Mouse (Mus musculus) myocyte (in vitro differentiated cells): Measurements from ENCODE around the gene Prom1. TPM values are rescaled to one million over a fixed set of nuclear protein-coding genes. Genes with fewer than 3 reads are reported as not detected.

ENCODE experiments used
- H3K27me3 ChIP-seq: one replicate; pipeline ENCODE4 v1.6.1; 2011; ENCODE audit not compliant: control insufficient read depth, insufficient read depth, insufficient read length
- H3K36me3 ChIP-seq: one replicate; pipeline ENCODE4 v1.6.1; 2011; ENCODE audit not compliant: control insufficient read depth, insufficient read depth
- H3K4me2 ChIP-seq: one replicate; pipeline ENCODE4 v1.6.1; 2011; ENCODE audit warnings: low read depth, control low read depth
- H3K4me3 ChIP-seq: one replicate; pipeline ENCODE4 v1.5.1; 2011; ENCODE audit warnings: mild to moderate bottlenecking, control low read depth, moderate library complexity
- H3K79me2 ChIP-seq: one replicate; pipeline ENCODE4 v1.6.1; 2011; ENCODE audit not compliant: control insufficient read depth, insufficient read depth
- H3ac ChIP-seq: one replicate; pipeline ENCODE4 v1.6.1; 2011; ENCODE audit not compliant: control insufficient read depth, insufficient read length
- CEBPB ChIP-seq: IDR thresholded peaks from 2 replicates; pipeline ENCODE4 v1.6.1; 2011; ENCODE audit warnings: mild to moderate bottlenecking, moderate library complexity; ENCODE audit not compliant: poor library complexity, insufficient read depth, severe bottlenecking
- E2F4 ChIP-seq: IDR thresholded peaks from one replicate; pipeline ENCODE4 v1.6.1; 2011; ENCODE audit warnings: mild to moderate bottlenecking, control low read depth, moderate library complexity; ENCODE audit not compliant: insufficient read depth
- MAX ChIP-seq: IDR thresholded peaks from one replicate; pipeline ENCODE4 v1.6.1; 2011; ENCODE audit warnings: low read depth, mild to moderate bottlenecking, control low read depth
- MYOD1 ChIP-seq, 3 experiments: IDR thresholded peaks; one replicate each; pipeline ENCODE4 v1.6.1; 2011; ENCODE audit warnings: control low read depth in 2 of 3, low read depth in 2 of 3, mild to moderate bottlenecking in 2 of 3, moderate library complexity in 1 of 3; ENCODE audit not compliant: insufficient read length in 2 of 3, control insufficient read depth in 1 of 3
- MYOG ChIP-seq, 3 experiments: IDR thresholded peaks; one replicate each; pipeline ENCODE4 v1.6.1; 2011; ENCODE audit warnings: control low read depth in 2 of 3, low read depth in 2 of 3, mild to moderate bottlenecking in 2 of 3; ENCODE audit not compliant: insufficient read length in 2 of 3, control insufficient read depth in 1 of 3, insufficient read depth in 1 of 3
- POLR2A ChIP-seq: IDR thresholded peaks from one replicate; pipeline ENCODE4 v1.6.1; 2011; ENCODE audit warnings: low read depth, mild to moderate bottlenecking, control low read depth, moderate library complexity; ENCODE audit not compliant: insufficient read length
- POLR2AphosphoS2 ChIP-seq: IDR thresholded peaks from one replicate; pipeline ENCODE4 v1.6.1; 2011; ENCODE audit warnings: low read depth, control low read depth; ENCODE audit not compliant: insufficient read length
- REST ChIP-seq: IDR thresholded peaks from one replicate; pipeline ENCODE4 v1.6.1; 2011; ENCODE audit warnings: mild to moderate bottlenecking, control low read depth, moderate library complexity; ENCODE audit not compliant: insufficient read depth, insufficient read length
- SRF ChIP-seq: IDR thresholded peaks from one replicate; pipeline ENCODE4 v1.6.1; 2011; ENCODE audit warnings: low read depth; ENCODE audit not compliant: control insufficient read depth, insufficient read length
- TCF12 ChIP-seq: IDR thresholded peaks from one replicate; pipeline ENCODE4 v1.6.1; 2011; ENCODE audit warnings: mild to moderate bottlenecking, control low read depth; ENCODE audit not compliant: poor library complexity, insufficient read depth, severe bottlenecking
- TCF3 ChIP-seq: IDR thresholded peaks from one replicate; pipeline ENCODE4 v1.6.1; 2011; ENCODE audit warnings: low read depth, control low read depth; ENCODE audit not compliant: insufficient read length
- USF1 ChIP-seq: IDR thresholded peaks from one replicate; pipeline ENCODE4 v1.6.1; 2011; ENCODE audit warnings: low read depth, mild to moderate bottlenecking, control low read depth, moderate library complexity
- polyA plus RNA-seq: library from polyadenylated mRNA; unstranded; fragments of >200 nt; fragmentation: generic; extraction: Trizol; gene quantifications from one replicate; pipeline ENCODE4 v1.2.1, GENCODE M21; 2012; ENCODE audit warnings: missing spikeins

The Prom1 gene
- polyA plus RNA-seq, result not detected

DNA sequence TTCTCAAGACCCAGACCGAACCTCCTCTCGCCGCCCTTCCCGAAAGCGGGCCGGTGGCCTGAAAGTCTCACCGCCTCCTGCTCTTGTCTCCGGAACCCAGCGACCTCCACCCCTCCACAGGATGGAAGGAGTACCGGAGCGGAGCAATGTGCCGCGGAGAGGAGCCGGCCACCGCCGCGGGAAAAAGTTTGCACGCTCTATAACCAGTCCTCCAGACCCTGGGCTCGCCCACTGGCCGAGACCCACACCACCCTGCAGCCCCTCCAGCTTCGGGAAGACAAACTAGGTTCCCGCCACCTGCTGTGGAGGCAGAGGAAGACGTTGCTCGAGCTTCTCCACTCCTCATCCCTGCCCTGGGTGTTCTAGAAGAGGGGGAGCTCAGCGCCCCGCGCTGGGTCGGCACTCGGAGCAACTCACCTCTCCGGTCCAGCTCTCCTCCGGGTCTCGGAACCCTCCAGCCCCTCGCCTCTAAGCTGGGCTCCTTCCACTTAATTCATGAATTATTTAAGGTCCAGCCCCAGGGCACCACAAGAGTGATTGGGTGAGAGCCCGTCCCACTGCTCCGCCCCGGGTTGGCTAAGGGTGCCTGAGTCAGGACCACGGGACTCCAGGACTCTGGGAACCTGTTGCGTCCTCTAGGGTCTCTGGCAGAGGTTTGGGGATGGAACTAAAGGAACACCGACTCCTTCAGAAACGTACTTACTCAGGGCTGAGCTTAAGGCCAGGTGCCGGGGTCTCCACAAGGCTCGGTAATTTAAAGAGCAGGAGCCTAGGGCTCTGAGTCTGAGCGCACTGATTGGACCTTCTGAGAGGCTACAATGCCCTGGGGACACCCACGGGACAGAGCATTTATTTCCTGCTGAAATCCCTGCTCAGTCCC is at the start of gene Prom1:
Prom1 (minus strand) TSS at position 802 of the 880 bp plus-strand sequence.
- H3K27me3 ChIP-seq, result peaks cover 11% of the 10 kb centered on the region
- no peaks in the 10 kb centered on the region for H3K36me3 ChIP-seq
- H3K79me2 ChIP-seq, result no peaks in the 10 kb centered on the region
- no peak within 1 kb of the TSS for H3K4me2 ChIP-seq
- no peak within 1 kb of the TSS for H3ac ChIP-seq
- TF ChIP-seq E2F4 (no peak), CEBPB (no peak), USF1 (no peak), MYOG (IDR thresholded peaks at IDR 0.05; ENCODE audit: control insufficient read depth in 1 of 3, insufficient read depth in 1 of 3, insufficient read length in 2 of 3, low read depth in 2 of 3) (no peak)
- no peak within 1 kb of the TSS for H3K4me3 ChIP-seq

DNA sequence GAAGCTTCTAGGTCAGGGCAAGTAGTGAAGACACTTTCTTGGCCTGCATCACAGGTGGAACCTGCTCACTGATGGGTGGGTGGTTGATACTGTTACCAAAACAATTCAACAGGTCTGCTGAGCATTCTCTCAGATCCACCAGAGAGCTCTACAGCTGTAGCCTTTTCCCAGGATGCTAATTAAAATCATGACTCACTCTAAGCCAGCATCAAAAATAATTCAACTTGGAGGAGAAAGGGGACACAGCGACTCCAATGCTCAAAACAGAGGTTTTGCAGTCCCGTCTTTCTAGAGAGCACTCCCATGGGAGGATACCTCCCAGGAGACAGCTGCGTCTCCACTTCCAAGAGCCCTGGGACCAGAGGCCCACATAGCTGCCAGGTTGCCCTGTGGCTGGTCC is 45.9 kb upstream of the Prom1 start:
- Histone ChIP-seq H3K36me3 (no peaks in the 10 kb centered on the region), H3K27me3 (no peaks in the 10 kb centered on the region), H3K79me2 (no peaks in the 10 kb centered on the region), H3K4me2 (no peak overlapping the region), H3K4me3 (no peak overlapping the region), H3ac (no peak overlapping the region)
- TF ChIP-seq SRF (no peak), E2F4 (no peak), POLR2AphosphoS2 (no peak), MYOG (IDR thresholded peaks at IDR 0.05; ENCODE audit: control insufficient read depth in 1 of 3, insufficient read depth in 1 of 3, insufficient read length in 2 of 3, low read depth in 2 of 3) (no peak)

DNA sequence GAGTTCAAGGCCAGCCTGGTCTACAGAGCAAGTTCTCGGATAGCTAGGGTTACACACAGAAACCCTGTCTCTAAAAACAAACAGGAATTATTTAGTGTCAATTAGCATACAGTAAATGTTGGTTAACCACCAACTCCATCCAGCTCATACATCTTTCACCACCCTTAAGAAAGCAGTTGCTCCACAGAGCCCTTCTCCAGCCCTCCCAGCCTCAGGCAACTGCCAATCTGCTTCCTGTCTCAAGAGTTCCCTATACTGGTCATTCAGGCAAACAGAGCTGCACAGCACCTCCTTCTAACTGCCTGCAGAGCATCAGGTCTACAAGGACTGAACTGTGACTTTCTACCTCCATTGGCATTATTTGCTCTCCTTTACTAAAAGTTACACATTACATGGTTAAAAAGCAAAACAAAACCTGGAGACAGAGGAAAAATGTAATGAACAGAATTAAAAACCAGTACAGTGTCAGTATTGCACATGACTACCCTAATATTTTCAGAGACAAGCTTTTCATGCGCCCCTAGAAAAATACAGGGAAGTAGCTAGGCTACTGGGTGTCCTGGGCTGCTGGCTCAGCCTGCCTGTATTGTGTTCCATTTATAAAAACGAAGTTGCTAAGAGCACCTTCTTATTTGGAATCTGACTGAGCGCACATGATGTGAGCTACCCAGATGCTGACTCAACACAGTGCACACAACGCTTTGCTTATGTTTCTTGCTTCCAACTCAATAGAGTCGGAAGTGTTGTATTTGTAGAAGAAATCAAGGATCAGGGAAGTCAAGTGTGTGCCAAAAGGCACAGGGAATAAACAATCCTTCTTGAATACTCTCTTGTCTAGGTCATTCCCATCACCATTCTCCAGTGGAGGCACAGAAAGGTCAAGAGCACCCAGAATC is 44.9 kb upstream of the Prom1 start:
- Histone ChIP-seq H3ac (no peak overlapping the region), H3K36me3 (no peaks in the 10 kb centered on the region), H3K4me2 (no peak overlapping the region), H3K79me2 (no peaks in the 10 kb centered on the region), H3K4me3 (no peak overlapping the region), H3K27me3 (no peaks in the 10 kb centered on the region)
- TF ChIP-seq POLR2A (no peak), POLR2AphosphoS2 (no peak), SRF (no peak), MYOD1 (IDR thresholded peaks at IDR 0.05; ENCODE audit: control insufficient read depth in 1 of 3, insufficient read length in 2 of 3, low read depth in 2 of 3) (no peak), USF1 (no peak), TCF3 (no peak), MAX (no peak), MYOG (IDR thresholded peaks at IDR 0.05; ENCODE audit: control insufficient read depth in 1 of 3, insufficient read depth in 1 of 3, insufficient read length in 2 of 3, low read depth in 2 of 3) (no peak), TCF12 (no peak), CEBPB (no peak), REST (no peak), E2F4 (no peak)

DNA sequence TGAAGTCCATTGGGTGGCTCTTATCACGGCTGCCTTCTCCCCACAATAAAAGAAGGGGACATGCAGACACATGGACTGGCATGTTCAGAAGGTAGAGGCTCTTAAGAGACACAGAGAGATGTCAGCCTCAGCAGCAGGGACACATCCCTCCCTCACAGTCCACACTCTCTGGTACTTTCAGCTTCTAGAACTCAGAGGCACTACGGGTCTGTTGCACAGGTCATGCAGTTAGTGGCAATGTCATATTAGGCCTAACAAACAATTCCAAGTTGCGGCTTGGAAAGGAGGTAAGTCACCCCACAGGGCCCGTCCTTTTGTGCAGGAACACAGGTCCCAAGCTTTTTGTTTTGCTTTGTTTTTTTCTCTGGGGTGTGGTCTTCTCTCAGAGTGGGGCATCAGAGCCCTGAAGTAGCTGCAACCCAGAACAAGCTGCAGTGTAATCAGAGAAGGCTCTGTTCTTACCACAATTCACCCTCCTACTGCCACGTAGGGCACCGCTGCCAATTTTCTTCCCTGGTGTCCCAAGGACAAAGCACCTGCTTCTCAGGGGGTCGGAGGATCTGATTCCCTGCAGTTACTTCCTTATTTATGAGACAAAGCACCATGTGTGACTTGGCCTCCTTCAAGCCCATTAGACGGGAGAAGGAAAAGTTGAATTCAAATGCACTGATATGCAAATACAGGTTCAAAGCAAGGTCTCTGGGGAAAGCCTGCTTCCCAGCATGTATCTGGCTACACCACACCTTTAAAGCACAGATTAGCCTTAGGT is 41.8 kb upstream of the Prom1 start:
- Histone ChIP-seq H3K79me2 (no peaks in the 10 kb centered on the region), H3ac (no peak overlapping the region), H3K36me3 (no peaks in the 10 kb centered on the region), H3K27me3 (no peaks in the 10 kb centered on the region), H3K4me3 (no peak overlapping the region), H3K4me2 (no peak overlapping the region)
- TF ChIP-seq REST (no peak), E2F4 (no peak), MYOD1 (IDR thresholded peaks at IDR 0.05; ENCODE audit: control insufficient read depth in 1 of 3, insufficient read length in 2 of 3, low read depth in 2 of 3) (no peak), POLR2A (no peak), USF1 (no peak), MAX (no peak), SRF (no peak), TCF3 (no peak), TCF12 (no peak)
